Mouse (Mus musculus) midbrain, embryonic 12.5 days (tissue): ENCODE measurements at regions not wholly inside any gene's neighbourhood (a gene's known extent, or its start where the extent isn't known, plus 50 kb on each side); places are given as distances from the start of the nearest gene placed in this dataset.

Experiments used
- ATAC-seq: fragments of 200-750 bp; cut with Nextera tagmentation; 2 replicates; pipeline ENCODE4 v1.8.0; 2017; ENCODE audit warnings: low read depth, moderate TSS enrichment, moderate library complexity; ENCODE audit not compliant: low FRiP score
- H3K27ac ChIP-seq: fragments of 300-500 bp; sonication (generic); replicated peaks from 2 replicates; pipeline ENCODE4 v1.5.1; 2016; ENCODE audit warnings: mild to moderate bottlenecking
- H3K27me3 ChIP-seq: fragments of 300-500 bp; sonication (generic); 2 replicates; pipeline ENCODE4 v1.6.1; 2016; ENCODE audit warnings: mild to moderate bottlenecking
- H3K36me3 ChIP-seq: fragments of 300-500 bp; sonication (generic); 2 replicates; pipeline ENCODE4 v1.6.1; 2016
- H3K4me1 ChIP-seq: fragments of 300-500 bp; sonication (generic); 2 replicates; pipeline ENCODE4 v1.6.1; 2016
- H3K4me2 ChIP-seq: fragments of 300-500 bp; sonication (generic); replicated peaks from 2 replicates; pipeline ENCODE4 v1.6.1; 2016; ENCODE audit warnings: mild to moderate bottlenecking, moderate library complexity
- H3K4me3 ChIP-seq: fragments of 300-500 bp; sonication (generic); 2 replicates; pipeline ENCODE4 v1.5.1; 2016; ENCODE audit warnings: mild to moderate bottlenecking
- H3K9ac ChIP-seq: fragments of 300-500 bp; sonication (generic); replicated peaks from 2 replicates; pipeline ENCODE4 v1.6.1; 2016; ENCODE audit warnings: mild to moderate bottlenecking, moderate library complexity
- H3K9me3 ChIP-seq: fragments of 300-500 bp; sonication (generic); 2 replicates; pipeline ENCODE4 v1.6.1; 2016; ENCODE audit warnings: mild to moderate bottlenecking
- WGBS: fragments of 180-500 bp; shearing (Covaris S2); methylation state at CpG from one replicate; pipeline ENCODE4 v1.1.7; 2016; 5-methylcytosine and 5-hydroxymethylcytosine counted together

- no peak overlapping the region for H3K27ac ChIP-seq
- peaks cover 36% of the 10 kb centered on the region for H3K4me1 ChIP-seq
- H3K4me2 ChIP-seq: no peak overlapping the region
- no peak overlapping the region for H3K4me3 ChIP-seq
- 86% methylated on average over 8 of the region's 8 CpGs for WGBS
- H3K9me3 ChIP-seq: no peaks in the 10 kb centered on the region
- no peak for ATAC-seq
- no peak overlapping the region for H3K9ac ChIP-seq
- H3K36me3 ChIP-seq: no peaks in the 10 kb centered on the region
- H3K27me3 ChIP-seq: peaks cover 52% of the 10 kb centered on the region
Observed at GRCm38 (mm10) chr2:166414856-166415255, 259.4 kb upstream of the Sulf2 start.

- Histone ChIP-seq H3K9ac (no peak overlapping the region), H3K27ac (peak overlapping the region; percentile 52), H3K4me3 (no peak overlapping the region), H3K36me3 (no peaks in the 10 kb centered on the region), H3K4me1 (peaks cover 33% of the 10 kb centered on the region), H3K9me3 (0 out of 2 replicates have a peak, but pooled peaks cover 5% of the 10 kb centered on the region), H3K4me2 (no peak overlapping the region), H3K27me3 (peaks cover 64% of the 10 kb centered on the region)
- ATAC-seq: peak; percentile 44; the same call in 1 of the 2 replicates
- 36% methylated on average over 17 of the region's 17 CpGs for WGBS
Observed at GRCm38 (mm10) chr2:166412031-166412858, 256.8 kb upstream of the Sulf2 start.

GRCm38 (mm10) chr2:166409391-166409790, 253.9 kb upstream of the Sulf2 start:
- H3K4me1 ChIP-seq: peaks cover 35% of the 10 kb centered on the region

GRCm38 (mm10) chr2:166408806-166409205, 253.3 kb upstream of the Sulf2 start:
- no peak overlapping the region for H3K27ac ChIP-seq
- peaks cover 55% of the 10 kb centered on the region for H3K27me3 ChIP-seq
- 0 out of 2 replicates have a peak, but pooled peaks cover 5% of the 10 kb centered on the region for H3K9me3 ChIP-seq
- H3K9ac ChIP-seq: no peak overlapping the region
- H3K4me1 ChIP-seq: peaks cover 35% of the 10 kb centered on the region
- no peak for ATAC-seq
- WGBS: 91% methylated on average over 4 of the region's 4 CpGs
- H3K4me3 ChIP-seq: no peak overlapping the region
- no peaks in the 10 kb centered on the region for H3K36me3 ChIP-seq
- no peak overlapping the region for H3K4me2 ChIP-seq

More at GRCm38 (mm10) chr2:166409391-166409790, 253.9 kb upstream of the Sulf2 start:
- Histone ChIP-seq H3K4me3 (no peak overlapping the region), H3K27me3 (peaks cover 55% of the 10 kb centered on the region), H3K4me2 (no peak overlapping the region), H3K27ac (no peak overlapping the region), H3K9me3 (0 out of 2 replicates have a peak, but pooled peaks cover 5% of the 10 kb centered on the region), H3K9ac (no peak overlapping the region), H3K36me3 (no peaks in the 10 kb centered on the region)
- WGBS: 86% methylated on average over 5 of the region's 5 CpGs
- ATAC-seq: no peak

- 42% methylated on average over 16 of the region's 16 CpGs for WGBS
- Histone ChIP-seq H3K27me3 (peaks cover 54% of the 10 kb centered on the region), H3K36me3 (no peaks in the 10 kb centered on the region), H3K4me2 (no peak overlapping the region), H3K4me3 (no peak overlapping the region), H3K4me1 (peaks cover 32% of the 10 kb centered on the region), H3K9ac (no peak overlapping the region), H3K9me3 (0 out of 2 replicates have a peak, but pooled peaks cover 5% of the 10 kb centered on the region), H3K27ac (no peak overlapping the region)
- ATAC-seq: peak; percentile 57; the same call in 1 of the 2 replicates
Observed at GRCm38 (mm10) chr2:166408009-166408408, 252.5 kb upstream of the Sulf2 start.

GRCm38 (mm10) chr2:166406826-166407225, 251.4 kb upstream of the Sulf2 start:
- ATAC-seq: no peak
- 80% methylated on average over 11 of the region's 11 CpGs for WGBS
- Histone ChIP-seq H3K9ac (no peak overlapping the region), H3K27me3 (peaks cover 43% of the 10 kb centered on the region), H3K4me2 (no peak overlapping the region), H3K9me3 (0 out of 2 replicates have a peak, but pooled peaks cover 5% of the 10 kb centered on the region), H3K4me3 (no peak overlapping the region), H3K27ac (no peak overlapping the region), H3K36me3 (no peaks in the 10 kb centered on the region), H3K4me1 (peaks cover 20% of the 10 kb centered on the region)

GRCm38 (mm10) chr2:166403319-166403718, 247.9 kb upstream of the Sulf2 start:
- Histone ChIP-seq H3K27me3 (peaks cover 26% of the 10 kb centered on the region; the same call in 1 of the 2 replicates), H3K4me1 (peaks cover 16% of the 10 kb centered on the region), H3K4me3 (no peak overlapping the region), H3K9me3 (no peaks in the 10 kb centered on the region), H3K9ac (no peak overlapping the region), H3K36me3 (no peaks in the 10 kb centered on the region), H3K27ac (no peak overlapping the region), H3K4me2 (no peak overlapping the region)
- no peak for ATAC-seq
- 70% methylated on average over 10 of the region's 10 CpGs for WGBS

GRCm38 (mm10) chr2:166401860-166402259, 246.4 kb upstream of the Sulf2 start:
- Histone ChIP-seq H3K27me3 (peaks cover 19% of the 10 kb centered on the region; the same call in 1 of the 2 replicates), H3K27ac (no peak overlapping the region), H3K9me3 (no peaks in the 10 kb centered on the region), H3K9ac (no peak overlapping the region), H3K4me1 (peaks cover 11% of the 10 kb centered on the region), H3K36me3 (no peaks in the 10 kb centered on the region), H3K4me2 (no peak overlapping the region), H3K4me3 (no peak overlapping the region)
- ATAC-seq: no peak
- 75% methylated on average over 3 of the region's 3 CpGs for WGBS

GRCm38 (mm10) chr2:166400304-166400703, 244.8 kb upstream of the Sulf2 start:
- H3K4me2 ChIP-seq: no peak overlapping the region
- no peak for ATAC-seq
- no peaks in the 10 kb centered on the region for H3K36me3 ChIP-seq
- no peak overlapping the region for H3K27ac ChIP-seq
- H3K4me3 ChIP-seq: no peak overlapping the region
- 79% methylated on average over 10 of the region's 10 CpGs for WGBS
- no peak overlapping the region for H3K9ac ChIP-seq
- H3K4me1 ChIP-seq: peaks cover 7% of the 10 kb centered on the region
- H3K9me3 ChIP-seq: no peaks in the 10 kb centered on the region
- peaks cover 10% of the 10 kb centered on the region; the same call in 1 of the 2 replicates for H3K27me3 ChIP-seq

- no peak for ATAC-seq
- H3K4me1 ChIP-seq: peaks cover 17% of the 10 kb centered on the region
- 0 out of 2 replicates have a peak overlapping the region, but pooled peaks have one; percentile 28 for H3K9ac ChIP-seq
- no peak overlapping the region for H3K4me3 ChIP-seq
- H3K27ac ChIP-seq: 0 out of 2 replicates have a peak overlapping the region, but pooled peaks have one; percentile 35
- no peaks in the 10 kb centered on the region for H3K9me3 ChIP-seq
- no peaks in the 10 kb centered on the region for H3K36me3 ChIP-seq
- H3K4me2 ChIP-seq: no peak overlapping the region
- WGBS: 28% methylated on average over 6 of the region's 6 CpGs
- H3K27me3 ChIP-seq: peaks cover 12% of the 10 kb centered on the region; the same call in 1 of the 2 replicates
Observed at GRCm38 (mm10) chr2:166399140-166399830, 243.8 kb upstream of the Sulf2 start.

- 55% methylated on average over 5 of the region's 5 CpGs for WGBS
- Histone ChIP-seq H3K4me3 (no peak overlapping the region), H3K27me3 (peaks cover 16% of the 10 kb centered on the region; the same call in 1 of the 2 replicates), H3K4me2 (no peak overlapping the region), H3K36me3 (no peaks in the 10 kb centered on the region), H3K9me3 (no peaks in the 10 kb centered on the region), H3K27ac (0 out of 2 replicates have a peak overlapping the region, but pooled peaks have one; percentile 35), H3K9ac (0 out of 2 replicates have a peak overlapping the region, but pooled peaks have one; percentile 28), H3K4me1 (peaks cover 21% of the 10 kb centered on the region)
- ATAC-seq: no peak
Observed at GRCm38 (mm10) chr2:166398774-166399139, 243.3 kb upstream of the Sulf2 start.

GRCm38 (mm10) chr2:166398156-166398555, 242.7 kb upstream of the Sulf2 start:
- H3K9ac ChIP-seq: no peak overlapping the region
- no peaks in the 10 kb centered on the region for H3K9me3 ChIP-seq
- peaks cover 21% of the 10 kb centered on the region for H3K4me1 ChIP-seq
- H3K4me3 ChIP-seq: no peak overlapping the region
- no peak overlapping the region for H3K4me2 ChIP-seq
- H3K27me3 ChIP-seq: peaks cover 16% of the 10 kb centered on the region; the same call in 1 of the 2 replicates
- 84% methylated on average over 10 of the region's 10 CpGs for WGBS
- ATAC-seq: no peak
- no peak overlapping the region for H3K27ac ChIP-seq
- H3K36me3 ChIP-seq: no peaks in the 10 kb centered on the region
